Mouse (Mus musculus) ES-E14 (cell line): ENCODE data around the gene Ttll3. TPM values are rescaled to one million over a fixed set of nuclear protein-coding genes. Genes with fewer than 3 reads are reported as not detected.

Experiments
- DNase-seq: peaks from one replicate; pipeline ENCODE4 v3.0.0-alpha.2; 2013; ENCODE audit warnings: low read depth, low spot score
- H3K27ac ChIP-seq: 2 replicates; pipeline ENCODE4 v1.5.1; 2012; ENCODE audit warnings: low read depth, mild to moderate bottlenecking, low read length, moderate library complexity, mixed read lengths; ENCODE audit not compliant: poor library complexity, insufficient read depth, severe bottlenecking
- H3K36me3 ChIP-seq: 2 replicates; pipeline ENCODE4 v1.6.1; 2012; ENCODE audit warnings: mild to moderate bottlenecking, low read length, moderate library complexity, mixed read lengths; ENCODE audit not compliant: control insufficient read depth, poor library complexity, insufficient read depth, severe bottlenecking
- H3K4me1 ChIP-seq, 2 experiments: fragments of 150-350 bp in 1 of 2; sonication (generic) in 1 of 2; 2 replicates each; pipeline ENCODE4 v1.6.1; 2012; ENCODE audit warnings: low read length in 2 of 2, mild to moderate bottlenecking in 1 of 2, mixed read lengths in 1 of 2; ENCODE audit not compliant: control insufficient read depth in 2 of 2, insufficient read depth in 2 of 2, poor library complexity in 1 of 2
- H3K4me3 ChIP-seq, 2 experiments: fragments of 150-350 bp in 1 of 2; sonication (generic) in 1 of 2; 2 replicates each; pipeline ENCODE4 v1.5.1; 2012; ENCODE audit warnings: low read length in 2 of 2, low read depth in 1 of 2, mild to moderate bottlenecking in 1 of 2, mixed read lengths in 1 of 2; ENCODE audit not compliant: insufficient read depth in 1 of 2, poor library complexity in 1 of 2, severe bottlenecking in 1 of 2
- H3K9ac ChIP-seq: 2 replicates; pipeline ENCODE4 v1.6.1; 2012; ENCODE audit warnings: low read depth, mild to moderate bottlenecking, low read length, mixed read lengths; ENCODE audit not compliant: poor library complexity, insufficient read depth, severe bottlenecking
- H3K9me3 ChIP-seq: fragments of 150-350 bp; sonication (generic); 2 replicates; pipeline ENCODE4 v1.6.1; 2012; ENCODE audit warnings: low read depth, mild to moderate bottlenecking, low read length; ENCODE audit not compliant: control insufficient read depth, insufficient read depth
- CHD2 ChIP-seq: IDR thresholded peaks from 2 replicates; pipeline ENCODE4 v1.6.1; 2014; ENCODE audit warnings: mild to moderate bottlenecking, low read depth, low read length, inconsistent platforms
- HCFC1 ChIP-seq: IDR thresholded peaks from 2 replicates; pipeline ENCODE4 v1.6.1; 2012; ENCODE audit warnings: low read length, inconsistent platforms, borderline replicate concordance; ENCODE audit not compliant: insufficient read depth
- MAFK ChIP-seq: IDR thresholded peaks from 2 replicates; pipeline ENCODE4 v1.6.1; 2014; ENCODE audit warnings: mild to moderate bottlenecking, low read depth, low read length, inconsistent platforms; ENCODE audit not compliant: insufficient read depth
- ZC3H11A ChIP-seq: IDR thresholded peaks from 2 replicates; pipeline ENCODE4 v1.6.1; 2012; ENCODE audit warnings: low read depth, mild to moderate bottlenecking, inconsistent platforms, low read length, borderline replicate concordance
- ZNF384 ChIP-seq: IDR thresholded peaks from 2 replicates; pipeline ENCODE4 v1.6.1; 2012; ENCODE audit warnings: low read depth, low read length, inconsistent platforms
- in situ Hi-C, 2 experiments: fragments of 600-800 bp; cut with MboI; formaldehyde crosslinking; loops; one replicate each; pipeline ENCODE4 v1.15.1; 2025; ENCODE audit warnings: low sequenced_read_pairs in 2 of 2, inconsistent platforms in 1 of 2; ENCODE audit not compliant: unreplicated experiment in 2 of 2
- total RNA-seq: library from RNA; depleted of rRNA; stranded (reverse); fragments of 300-350 nt; gene quantifications from 2 replicates; pipeline ENCODE4 v1.2.3, GENCODE M21; 2012

The Ttll3 gene
- total RNA-seq, 1 experiment = 5.3 TPM

DNA sequence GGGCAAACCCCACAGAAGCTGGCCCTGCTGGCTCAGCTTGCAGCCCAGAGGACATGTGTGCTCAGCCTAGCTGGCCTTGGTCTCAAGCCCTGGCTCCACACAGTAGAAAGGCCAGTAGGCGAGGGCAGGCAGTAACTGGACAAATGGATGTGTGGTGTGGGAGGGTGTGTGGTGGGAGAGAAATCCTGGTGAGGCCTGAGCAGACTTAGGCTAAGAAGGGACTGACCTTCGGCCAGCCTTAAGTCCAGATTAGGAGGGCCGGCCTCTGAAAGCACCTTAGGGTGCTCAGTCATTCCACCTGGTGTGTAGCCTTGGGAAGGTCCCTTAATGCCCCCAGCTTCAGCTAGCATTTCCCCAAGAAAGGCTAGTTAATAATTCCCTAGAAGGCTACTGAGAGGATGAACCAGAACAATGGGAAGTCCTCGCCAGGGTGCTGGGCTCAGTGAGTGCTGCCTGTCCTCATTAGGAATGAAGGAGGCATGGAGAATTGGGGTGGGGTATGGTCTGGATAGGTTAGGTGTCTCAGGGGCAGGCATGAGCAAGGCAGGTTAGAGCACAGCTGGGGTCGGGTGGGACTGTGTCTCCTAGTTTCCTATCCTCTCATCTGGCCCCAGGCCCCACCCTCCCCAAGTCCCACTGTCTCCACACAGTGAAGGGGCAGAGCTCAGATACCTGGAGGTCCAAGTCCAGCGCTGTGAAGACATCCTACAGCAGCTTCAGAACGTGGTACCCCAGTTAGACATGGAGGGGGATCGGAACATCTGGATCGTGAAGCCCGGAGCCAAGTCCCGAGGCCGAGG is 15.8 kb downstream of the Ttll3 start:
- Histone ChIP-seq H3K27ac (no peak overlapping the region), H3K36me3 (peaks cover 3% of the 10 kb centered on the region; the same call in 1 of the 2 replicates), H3K4me3 (no peak overlapping the region), H3K9ac (no peak overlapping the region), H3K9me3 (no peaks in the 10 kb centered on the region), H3K4me1 (peaks cover 0 to 17% of the 10 kb centered on the region in 2 experiments; a peak in 2 of 4 replicates)
- in situ Hi-C loops = no loop called here
- TF ChIP-seq ZC3H11A (no peak), MAFK (no peak), ZNF384 (no peak), HCFC1 (no peak), CHD2 (no peak)
- DNase-seq = no peak

GRCm38 (mm10) chr6:113405483-113405882 is 16.4 kb downstream of the Ttll3 start:
- no peak for DNase-seq
- no peak overlapping the region for H3K9ac ChIP-seq
- H3K9me3 ChIP-seq = no peaks in the 10 kb centered on the region
- no peak overlapping the region for H3K27ac ChIP-seq
- in situ Hi-C loops = no loop called here
- peaks cover 3% of the 10 kb centered on the region; the same call in 1 of the 2 replicates for H3K36me3 ChIP-seq
- no peak overlapping the region for H3K4me3 ChIP-seq
- no peak for TF ChIP-seq ZNF384
- no peak for TF ChIP-seq ZC3H11A
- no peak for TF ChIP-seq MAFK
- TF ChIP-seq HCFC1 = no peak
- TF ChIP-seq CHD2 = no peak
- H3K4me1 ChIP-seq = peaks cover 0 to 17% of the 10 kb centered on the region in 2 experiments; a peak in 2 of 4 replicates

GRCm38 (mm10) chr6:113406683-113407082 is 17.6 kb downstream of the Ttll3 start:
- in situ Hi-C loops = no loop called here
- Histone ChIP-seq H3K9ac (no peak overlapping the region), H3K4me3 (no peak overlapping the region), H3K27ac (no peak overlapping the region), H3K36me3 (peaks cover 3% of the 10 kb centered on the region; the same call in 1 of the 2 replicates), H3K4me1 (peaks cover 0 to 11% of the 10 kb centered on the region in 2 experiments; a peak in 2 of 4 replicates), H3K9me3 (no peaks in the 10 kb centered on the region)
- DNase-seq = peak; percentile 58
- TF ChIP-seq HCFC1 (no peak), ZNF384 (no peak), ZC3H11A (no peak), CHD2 (no peak), MAFK (no peak)

- Histone ChIP-seq H3K36me3 (peaks cover 5% of the 10 kb centered on the region; the same call in 1 of the 2 replicates), H3K9me3 (no peaks in the 10 kb centered on the region), H3K4me1 (peaks cover 0 to 24% of the 10 kb centered on the region in 2 experiments; a peak in 3 of 4 replicates), H3K4me3 (no peak overlapping the region), H3K9ac (no peak overlapping the region), H3K27ac (no peak overlapping the region; the same call in 1 of the 2 replicates)
- no peak for DNase-seq
- in situ Hi-C loops = no loop called here
- TF ChIP-seq ZC3H11A = no peak
- no peak for TF ChIP-seq HCFC1
- no peak for TF ChIP-seq MAFK
- no peak for TF ChIP-seq ZNF384
- TF ChIP-seq CHD2 = no peak
Measured at GRCm38 (mm10) chr6:113410001-113410400, 20.9 kb downstream of the Ttll3 start.
